ENCODE assay signal across 23 mouse cellular contexts in genomic region chr2:120313976-120314375, GRCm38 (mm10). TPM values are rescaled to one million over a fixed set of nuclear protein-coding genes. Genes with fewer than 3 reads are reported as not detected.
A peak's percentile ranks its signal among the peaks of the same experiment; 100 is the strongest.
DNase-seq lines count a peak whose midpoint lies in the region; ATAC-seq and TF ChIP-seq lines count a peak whose summit lies in the region.
"Had no signal": no experiment of that assay in that cellular context is flagged by ENCODE, and none has a peak within 500 bp of the region (broad histone marks: within the 10 kb centered on the region; RNA-seq: fewer than 3 reads in every experiment).

Gene Pla2g4f (minus strand): TSS chr2:120314165.

- peaks cover 7% of the 10 kb centered on the region; the same call in 1 of the 2 replicates for H3K4me1 ChIP-seq in intestine, embryonic 15.5 days (replicated peaks)
- no peaks in the 10 kb centered on the region; the same call in 1 of the 2 replicates for H3K4me1 ChIP-seq in intestine, postnatal 0 days (replicated peaks; ENCODE audit: control insufficient read depth, insufficient read depth, low read length)
- no peaks in the 10 kb centered on the region; the same call in 1 of the 2 replicates for H3K4me1 ChIP-seq in lung, embryonic 15.5 days
- H3K4me1 ChIP-seq in stomach, embryonic 16.5 days (ENCODE audit: control insufficient read depth, insufficient read depth, low read length), result peaks cover 3% of the 10 kb centered on the region; the same call in 1 of the 2 replicates
- no peaks in the 10 kb centered on the region for H3K4me1 ChIP-seq in forebrain, embryonic 12.5 days
- H3K4me1 ChIP-seq: forebrain, embryonic 13.5 days; hindbrain, embryonic 13.5 days; midbrain, embryonic 10.5 days had no signal

- no peak for ATAC-seq in CD4-positive, CD25-positive, alpha-beta regulatory T cell, adult 4 months
- ATAC-seq in intestine, embryonic 15.5 days, result peak; percentile 71
- no peak for ATAC-seq in intestine, postnatal 0 days
- ATAC-seq in lung, embryonic 15.5 days (ENCODE audit: borderline replicate concordance, extremely low read depth, low FRiP score, low TSS enrichment), result peak; percentile 72
- peak; percentile 62; the same call in 1 of the 2 replicates for ATAC-seq in stomach, embryonic 16.5 days (ENCODE audit: insufficient read depth, low FRiP score)
- no peak for ATAC-seq in forebrain, embryonic 12.5 days (ENCODE audit: low FRiP score)
- ATAC-seq: forebrain, embryonic 13.5 days had no signal

- 34% methylated on average over 3 of the region's 3 CpGs for WGBS in intestine, embryonic 15.5 days
- WGBS in intestine, postnatal 0 days, result 35% methylated on average over 3 of the region's 3 CpGs
- WGBS in lung, embryonic 15.5 days, result 29% methylated on average over 3 of the region's 3 CpGs
- WGBS in stomach, embryonic 16.5 days, result 40% methylated on average over 3 of the region's 3 CpGs
- WGBS in forebrain, embryonic 12.5 days, result 66% methylated on average over 3 of the region's 3 CpGs

- H3K36me3 ChIP-seq in intestine, embryonic 15.5 days, result peaks cover 14% of the 10 kb centered on the region; the same call in 1 of the 2 replicates
- H3K36me3 ChIP-seq in intestine, postnatal 0 days (ENCODE audit: control insufficient read depth, insufficient read depth), result peaks cover 29% of the 10 kb centered on the region
- H3K36me3 ChIP-seq in lung, embryonic 15.5 days, result peaks cover 25% of the 10 kb centered on the region
- peaks cover 11% of the 10 kb centered on the region for H3K36me3 ChIP-seq in stomach, embryonic 16.5 days (ENCODE audit: control insufficient read depth, insufficient read depth, low read length)
- peaks cover 33% of the 10 kb centered on the region for H3K36me3 ChIP-seq in forebrain, embryonic 12.5 days (replicated peaks)

- H3K4me2 ChIP-seq in intestine, embryonic 15.5 days (replicated peaks), result no peak within 1 kb of the TSS
- H3K4me2 ChIP-seq in intestine, postnatal 0 days (replicated peaks; ENCODE audit: low read depth), result no peak within 1 kb of the TSS
- H3K4me2 ChIP-seq in lung, embryonic 15.5 days, result no peak within 1 kb of the TSS
- 0 out of 2 replicates have a peak within 1 kb of the TSS, but pooled peaks have one; percentile 9 for H3K4me2 ChIP-seq in stomach, embryonic 16.5 days (ENCODE audit: low read depth, low read length)
- no peak within 1 kb of the TSS for H3K4me2 ChIP-seq in forebrain, embryonic 12.5 days
- H3K4me2 ChIP-seq: forebrain, embryonic 13.5 days; heart, embryonic 11.5 days; hindbrain, embryonic 13.5 days had no signal

- TF ChIP-seq CTCF in intestine, postnatal 0 days (IDR thresholded peaks at IDR 0.05; ENCODE audit: low read depth), result no peak

- no peak within 1 kb of the TSS for H3K9ac ChIP-seq in intestine, embryonic 15.5 days
- no peak within 1 kb of the TSS for H3K9ac ChIP-seq in intestine, postnatal 0 days (ENCODE audit: low read depth, low read length)
- no peak within 1 kb of the TSS for H3K9ac ChIP-seq in lung, embryonic 15.5 days
- H3K9ac ChIP-seq in stomach, embryonic 16.5 days (ENCODE audit: low read length), result no peak within 1 kb of the TSS; the same call in 1 of the 2 replicates
- no peak within 1 kb of the TSS for H3K9ac ChIP-seq in forebrain, embryonic 12.5 days
- H3K9ac ChIP-seq: forebrain, embryonic 13.5 days; hindbrain, embryonic 13.5 days had no signal

- DNase-seq in CD4-positive, CD25-positive, alpha-beta regulatory T cell, adult 2 months (ENCODE audit: low read depth, low spot score), result peak; percentile 40
- DNase-seq in thymus, postnatal 10 days (ENCODE audit: low spot score in 2 of 2), result no peak
- DNase-seq: gastrocnemius, postnatal 36 days; heart, postnatal 14 days; kidney, adult 18-20 months; kidney, postnatal 14 days; right cerebral cortex, adult 18-20 months; spleen, adult 18-20 months; thymus, postnatal 25 days had no signal

- H3K4me3 ChIP-seq in intestine, embryonic 15.5 days (replicated peaks), result no peak within 1 kb of the TSS
- no peak within 1 kb of the TSS for H3K4me3 ChIP-seq in intestine, postnatal 0 days (ENCODE audit: low read depth, low read length)
- no peak within 1 kb of the TSS for H3K4me3 ChIP-seq in lung, embryonic 15.5 days
- H3K4me3 ChIP-seq in stomach, embryonic 16.5 days (replicated peaks; ENCODE audit: low read length), result 0 out of 2 replicates have a peak within 1 kb of the TSS, but pooled peaks have one; percentile 10
- H3K4me3 ChIP-seq in forebrain, embryonic 12.5 days (replicated peaks), result no peak within 1 kb of the TSS
- H3K4me3 ChIP-seq: forebrain, embryonic 13.5 days; hindbrain, embryonic 13.5 days; midbrain, embryonic 10.5 days had no signal

- H3K9me3 ChIP-seq in intestine, embryonic 15.5 days, result no peaks in the 10 kb centered on the region
- no peaks in the 10 kb centered on the region for H3K9me3 ChIP-seq in intestine, postnatal 0 days (ENCODE audit: control insufficient read depth)
- no peaks in the 10 kb centered on the region for H3K9me3 ChIP-seq in lung, embryonic 15.5 days
- H3K9me3 ChIP-seq in stomach, embryonic 16.5 days (replicated peaks; ENCODE audit: control insufficient read depth, low read length), result no peaks in the 10 kb centered on the region
- H3K9me3 ChIP-seq in forebrain, embryonic 12.5 days, result no peaks in the 10 kb centered on the region
- H3K9me3 ChIP-seq: forebrain, embryonic 13.5 days; hindbrain, embryonic 13.5 days; midbrain, embryonic 10.5 days had no signal

- H3K27ac ChIP-seq in intestine, embryonic 15.5 days, result 0 out of 2 replicates have a peak within 1 kb of the TSS, but pooled peaks have one; percentile 17
- H3K27ac ChIP-seq in intestine, postnatal 0 days (ENCODE audit: low read depth, low read length), result no peak within 1 kb of the TSS; the same call in 1 of the 2 replicates
- peak within 1 kb of the TSS; percentile 9; the same call in 1 of the 2 replicates for H3K27ac ChIP-seq in lung, embryonic 15.5 days
- H3K27ac ChIP-seq in stomach, embryonic 16.5 days (ENCODE audit: low read length), result peak within 1 kb of the TSS; percentile 58
- no peak within 1 kb of the TSS for H3K27ac ChIP-seq in forebrain, embryonic 12.5 days
- H3K27ac ChIP-seq: forebrain, embryonic 13.5 days; hindbrain, embryonic 13.5 days; midbrain, embryonic 10.5 days had no signal

- H3K27me3 ChIP-seq in intestine, embryonic 15.5 days (replicated peaks), result no peaks in the 10 kb centered on the region
- no peaks in the 10 kb centered on the region for H3K27me3 ChIP-seq in intestine, postnatal 0 days (replicated peaks; ENCODE audit: control insufficient read depth, insufficient read depth, low read length)
- no peaks in the 10 kb centered on the region for H3K27me3 ChIP-seq in lung, embryonic 15.5 days
- no peaks in the 10 kb centered on the region for H3K27me3 ChIP-seq in stomach, embryonic 16.5 days (ENCODE audit: control insufficient read depth, insufficient read depth, low read length)
- no peaks in the 10 kb centered on the region for H3K27me3 ChIP-seq in forebrain, embryonic 12.5 days
- H3K27me3 ChIP-seq: CH12.LX; forebrain, embryonic 13.5 days; hindbrain, embryonic 13.5 days had no signal

RNA-seq across cellular contexts. Expression of gene Pla2g4f, which starts in this region (rescaled TPM):
- polyA plus RNA-seq in CD4-positive, CD25-positive, alpha-beta regulatory T cell, adult 4 months (2017; shearing (Covaris generic)), result 1 to 10 TPM; 2.3 to 3.3 TPM
- polyA plus RNA-seq in intestine, embryonic 15.5 days (2015; fragmentation: Nextera tagmentation; extraction: Ambion mirVana), result 0.24 and 0.29 TPM in 2 replicates
- polyA plus RNA-seq in intestine, postnatal 0 days (2015; fragmentation: Nextera tagmentation; extraction: Ambion mirVana), result 1.8 and 2.8 TPM in 2 replicates
- polyA plus RNA-seq in lung, embryonic 15.5 days (2015; fragmentation: Nextera tagmentation; extraction: Ambion mirVana), result 0.30 and 0.90 TPM in 2 replicates
- polyA plus RNA-seq in stomach, embryonic 16.5 days (2015; fragmentation: Nextera tagmentation; extraction: Ambion mirVana), result 5.7 and 10.1 TPM in 2 replicates
- not detected in 2 replicates for polyA plus RNA-seq in forebrain, embryonic 12.5 days (2016; fragmentation: Nextera tagmentation; extraction: Ambion mirVana)
- polyA plus RNA-seq: forebrain, embryonic 13.5 days; heart, embryonic 11.5 days; hindbrain, embryonic 13.5 days; liver, embryonic 16.5 days; midbrain, embryonic 10.5 days; neural tube, embryonic 11.5 days; stomach, embryonic 14.5 days had no signal

Comparison
In these comparisons a context has a peak if more than half of its experiments do, and no peak if none do; other contexts are left out.
1. Peak in ATAC-seq and H3K27ac ChIP-seq in intestine, embryonic 15.5 days; RNA of the gene not detected or under 1 TPM.
2. Peak in ATAC-seq and H3K27ac ChIP-seq in lung, embryonic 15.5 days; RNA of the gene not detected or under 1 TPM.